Mouse (Mus musculus) CH12.LX (cell line): ENCODE results near the gene 5031439G07Rik.

Source experiments
- CTCF ChIP-seq, 2 experiments: IDR thresholded peaks in 1 of 2; conservative IDR thresholded peaks in 1 of 2; 2 replicates each; pipeline ENCODE4 v1.5.1; 2011 to 2012; ENCODE audit warnings: low read depth in 2 of 2, low read length in 2 of 2, improper control_type of control experiment in 1 of 2, inconsistent platforms in 1 of 2, mild to moderate bottlenecking in 1 of 2, moderate library complexity in 1 of 2
- E2F4 ChIP-seq: IDR thresholded peaks from 2 replicates; pipeline ENCODE4 v1.6.1; 2011; ENCODE audit warnings: low read depth, low read length, improper control_type of control experiment; ENCODE audit not compliant: insufficient replicate concordance
- EP300 ChIP-seq: IDR thresholded peaks from 2 replicates; pipeline ENCODE4 v1.6.1; 2011; ENCODE audit warnings: low read length, improper control_type of control experiment
- MAX ChIP-seq: IDR thresholded peaks from 2 replicates; pipeline ENCODE4 v1.6.1; 2011; ENCODE audit warnings: low read length, improper control_type of control experiment
- USF1 ChIP-seq: IDR thresholded peaks from 2 replicates; pipeline ENCODE4 v1.6.1; 2014; ENCODE audit warnings: low read depth, mild to moderate bottlenecking, inconsistent platforms, low read length, improper control_type of control experiment
- ZNF384 ChIP-seq: IDR thresholded peaks from 2 replicates; pipeline ENCODE4 v1.6.1; 2012; ENCODE audit warnings: low read depth, low read length, improper control_type of control experiment, inconsistent platforms

GRCm38 (mm10) chr15:85000984-85001982 lies 12.9 kb upstream of the 5031439G07Rik start:
- TF ChIP-seq CTCF (conservative IDR thresholded peaks at IDR 0.05 in 1 of 2, IDR thresholded peaks at IDR 0.05 in 1 of 2; ENCODE audit: low read depth in 2 of 2, low read length in 2 of 2) (peak in 1 of 2 experiments; percentile 94; a peak in 2 of 4 replicates), E2F4 (no peak), MAX (no peak), EP300 (no peak), ZNF384 (no peak), USF1 (no peak)
